Mouse (Mus musculus) MEL (cell line): ENCODE data around the gene Homer1. TPM values are rescaled to one million over a fixed set of nuclear protein-coding genes. Genes with fewer than 3 reads are reported as not detected.

Experiments
- DNase-seq: peaks from one replicate; pipeline ENCODE4 v3.0.0; 2011; ENCODE audit warnings: low read depth, low spot score
- H3K27ac ChIP-seq: 2 replicates; pipeline ENCODE4 v1.5.1; 2012; ENCODE audit warnings: low read depth, mild to moderate bottlenecking, control low read depth, low read length, moderate library complexity; ENCODE audit not compliant: control insufficient read depth
- H3K27me3 ChIP-seq, 2 experiments: fragments of 150-350 bp in 1 of 2; sonication (generic) in 1 of 2; 2 replicates each; pipeline ENCODE4 v1.6.1; 2012; ENCODE audit warnings: low read length in 2 of 2, mild to moderate bottlenecking in 2 of 2, improper control_type of control experiment in 1 of 2, moderate library complexity in 1 of 2; ENCODE audit not compliant: insufficient read depth in 2 of 2, control insufficient read depth in 1 of 2
- H3K36me3 ChIP-seq, 2 experiments: 2 replicates each; pipeline ENCODE4 v1.6.1; 2012 to 2014; ENCODE audit warnings: low read length in 2 of 2, improper control_type of control experiment in 1 of 2, inconsistent platforms in 1 of 2, mild to moderate bottlenecking in 1 of 2; ENCODE audit not compliant: insufficient read depth in 2 of 2, control insufficient read depth in 1 of 2
- H3K4me1 ChIP-seq, 2 experiments: fragments of 150-350 bp in 1 of 2; sonication (generic) in 1 of 2; 2 replicates each; pipeline ENCODE4 v1.6.1; 2012; ENCODE audit warnings: low read length in 2 of 2, improper control_type of control experiment in 1 of 2, mild to moderate bottlenecking in 1 of 2; ENCODE audit not compliant: insufficient read depth in 2 of 2, control insufficient read depth in 1 of 2
- H3K4me3 ChIP-seq, 2 experiments: fragments of 150-350 bp in 1 of 2; sonication (generic) in 1 of 2; 2 replicates each; pipeline ENCODE4 v1.5.1; 2012; ENCODE audit warnings: low read depth in 2 of 2, low read length in 2 of 2, mild to moderate bottlenecking in 2 of 2, moderate library complexity in 2 of 2, control low read depth in 1 of 2, improper control_type of control experiment in 1 of 2; ENCODE audit not compliant: control insufficient read depth in 1 of 2, insufficient read depth in 1 of 2
- H3K79me2 ChIP-seq: 2 replicates; pipeline ENCODE4 v1.6.1; 2012; ENCODE audit warnings: mild to moderate bottlenecking, low read length, moderate library complexity; ENCODE audit not compliant: control insufficient read depth, poor library complexity, insufficient read depth
- H3K9ac ChIP-seq: 2 replicates; pipeline ENCODE4 v1.6.1; 2012; ENCODE audit warnings: low read depth, mild to moderate bottlenecking, control low read depth, low read length, moderate library complexity; ENCODE audit not compliant: control insufficient read depth, poor library complexity, severe bottlenecking
- H3K9me3 ChIP-seq: fragments of 150-350 bp; sonication (generic); replicated peaks from 2 replicates; pipeline ENCODE4 v1.6.1; 2012; ENCODE audit warnings: mild to moderate bottlenecking, low read length, improper control_type of control experiment, moderate library complexity; ENCODE audit not compliant: insufficient read depth
- BHLHE40 ChIP-seq: IDR thresholded peaks from 2 replicates; pipeline ENCODE4 v1.6.1; 2012; ENCODE audit warnings: low read depth, mild to moderate bottlenecking, inconsistent platforms, low read length, improper control_type of control experiment, borderline replicate concordance
- CHD1 ChIP-seq: IDR thresholded peaks from 2 replicates; pipeline ENCODE4 v1.6.1; 2012; ENCODE audit warnings: low read depth, mild to moderate bottlenecking, inconsistent platforms, low read length, improper control_type of control experiment
- CHD2 ChIP-seq: IDR thresholded peaks from 2 replicates; pipeline ENCODE4 v1.6.1; 2011; ENCODE audit warnings: low read length, improper control_type of control experiment
- CTCF ChIP-seq, 3 experiments: IDR thresholded peaks in 2 of 3; conservative IDR thresholded peaks in 1 of 3; 2 replicates each; pipeline ENCODE4 v1.5.1; 2011 to 2012; ENCODE audit warnings: low read length in 3 of 3, low read depth in 2 of 3, mild to moderate bottlenecking in 2 of 3, improper control_type of control experiment in 1 of 3, inconsistent platforms in 1 of 3, mixed read lengths in 1 of 3, moderate library complexity in 1 of 3; ENCODE audit not compliant: control insufficient read depth in 1 of 3, insufficient read depth in 1 of 3, poor library complexity in 1 of 3, severe bottlenecking in 1 of 3
- E2F4 ChIP-seq: IDR thresholded peaks from 2 replicates; pipeline ENCODE4 v1.6.1; 2011; ENCODE audit warnings: low read depth, low read length, improper control_type of control experiment, borderline replicate concordance
- ELF1 ChIP-seq: IDR thresholded peaks from 2 replicates; pipeline ENCODE4 v1.6.1; 2014; ENCODE audit warnings: low read depth, mild to moderate bottlenecking, inconsistent platforms, low read length, improper control_type of control experiment, moderate library complexity
- EP300 ChIP-seq, 2 experiments: IDR thresholded peaks; 2 replicates each; pipeline ENCODE4 v1.6.1; 2011; ENCODE audit warnings: improper control_type of control experiment in 2 of 2, low read length in 2 of 2, low read depth in 1 of 2, mild to moderate bottlenecking in 1 of 2
- GABPA ChIP-seq: IDR thresholded peaks from 2 replicates; pipeline ENCODE4 v1.6.1; 2012; ENCODE audit warnings: low read depth, mild to moderate bottlenecking, inconsistent platforms, low read length, improper control_type of control experiment, moderate library complexity
- GATA1 ChIP-seq: IDR thresholded peaks from 2 replicates; pipeline ENCODE4 v1.6.1; 2011; ENCODE audit warnings: low read depth, low read length, improper control_type of control experiment
- HCFC1 ChIP-seq: IDR thresholded peaks from 2 replicates; pipeline ENCODE4 v1.6.1; 2012; ENCODE audit warnings: low read depth, mild to moderate bottlenecking, inconsistent platforms, low read length, improper control_type of control experiment, moderate library complexity
- JUND ChIP-seq: IDR thresholded peaks from 2 replicates; pipeline ENCODE4 v1.6.1; 2011; ENCODE audit warnings: low read depth, mild to moderate bottlenecking, improper control_type of control experiment, low read length
- KAT2A ChIP-seq: conservative IDR thresholded peaks from 2 replicates; pipeline ENCODE4 v1.6.1; 2012; ENCODE audit warnings: low read depth, low read length, improper control_type of control experiment, inconsistent platforms
- MAFK ChIP-seq: IDR thresholded peaks from 2 replicates; pipeline ENCODE4 v1.6.1; 2011; ENCODE audit warnings: low read depth, mild to moderate bottlenecking, low read length, improper control_type of control experiment, borderline replicate concordance
- MAX ChIP-seq: IDR thresholded peaks from 2 replicates; pipeline ENCODE4 v1.6.1; 2011; ENCODE audit warnings: low read length, improper control_type of control experiment
- MAZ ChIP-seq: IDR thresholded peaks from 2 replicates; pipeline ENCODE4 v1.6.1; 2012; ENCODE audit warnings: low read depth, mild to moderate bottlenecking, inconsistent platforms, low read length, improper control_type of control experiment
- MEF2A ChIP-seq: IDR thresholded peaks from 2 replicates; pipeline ENCODE4 v1.6.1; 2014; ENCODE audit warnings: low read depth, mild to moderate bottlenecking, inconsistent platforms, low read length, improper control_type of control experiment; ENCODE audit not compliant: poor library complexity, insufficient replicate concordance, severe bottlenecking; ENCODE audit errors: extremely low read depth
- MXI1 ChIP-seq: IDR thresholded peaks from 2 replicates; pipeline ENCODE4 v1.6.1; 2011; ENCODE audit warnings: mild to moderate bottlenecking, low read depth, low read length, improper control_type of control experiment
- MYB ChIP-seq: IDR thresholded peaks from 2 replicates; pipeline ENCODE4 v1.6.1; 2011; ENCODE audit warnings: mild to moderate bottlenecking, low read depth, low read length, improper control_type of control experiment
- MYC ChIP-seq: IDR thresholded peaks from 2 replicates; pipeline ENCODE4 v1.6.1; 2011; ENCODE audit warnings: low read depth, mild to moderate bottlenecking, low read length, improper control_type of control experiment, moderate library complexity
- NELFE ChIP-seq: IDR thresholded peaks from 2 replicates; pipeline ENCODE4 v1.6.1; 2011; ENCODE audit warnings: low read depth, low read length, improper control_type of control experiment
- NRF1 ChIP-seq: IDR thresholded peaks from 2 replicates; pipeline ENCODE4 v1.6.1; 2014; ENCODE audit warnings: low read depth, mild to moderate bottlenecking, inconsistent platforms, low read length, improper control_type of control experiment, moderate library complexity; ENCODE audit not compliant: poor library complexity, insufficient read depth, severe bottlenecking
- POLR2A ChIP-seq, 2 experiments: IDR thresholded peaks; 2 replicates each; pipeline ENCODE4 v1.6.1; 2011 to 2012; ENCODE audit warnings: low read length in 2 of 2, mild to moderate bottlenecking in 2 of 2, control low read depth in 1 of 2, improper control_type of control experiment in 1 of 2, low read depth in 1 of 2, moderate library complexity in 1 of 2; ENCODE audit not compliant: control insufficient read depth in 1 of 2, insufficient read depth in 1 of 2, poor library complexity in 1 of 2
- POLR2AphosphoS5 ChIP-seq: IDR thresholded peaks from 2 replicates; pipeline ENCODE4 v1.6.1; 2012; ENCODE audit warnings: low read depth, borderline replicate concordance, mild to moderate bottlenecking, inconsistent platforms, low read length, moderate library complexity, mixed read lengths
- RAD21 ChIP-seq: IDR thresholded peaks from 2 replicates; pipeline ENCODE4 v1.6.1; 2011; ENCODE audit warnings: mild to moderate bottlenecking, low read depth, low read length, improper control_type of control experiment
- RCOR1 ChIP-seq: IDR thresholded peaks from 2 replicates; pipeline ENCODE4 v1.6.1; 2012; ENCODE audit warnings: low read depth, mild to moderate bottlenecking, inconsistent platforms, low read length, improper control_type of control experiment
- SIN3A ChIP-seq: IDR thresholded peaks from 2 replicates; pipeline ENCODE4 v1.6.1; 2012; ENCODE audit warnings: low read length, improper control_type of control experiment, inconsistent platforms
- SMC3 ChIP-seq: IDR thresholded peaks from 2 replicates; pipeline ENCODE4 v1.6.1; 2011; ENCODE audit warnings: low read depth, low read length, improper control_type of control experiment
- TAL1 ChIP-seq: IDR thresholded peaks from 2 replicates; pipeline ENCODE4 v1.6.1; 2012; ENCODE audit warnings: mild to moderate bottlenecking, inconsistent platforms, low read length, moderate library complexity, mixed read lengths
- TBP ChIP-seq: IDR thresholded peaks from 2 replicates; pipeline ENCODE4 v1.8.0; 2011; ENCODE audit warnings: low read depth, low read length, improper control_type of control experiment
- TCF12 ChIP-seq: IDR thresholded peaks from 2 replicates; pipeline ENCODE4 v1.6.1; 2014; ENCODE audit warnings: low read depth, mild to moderate bottlenecking, inconsistent platforms, low read length, improper control_type of control experiment, moderate library complexity
- UBTF ChIP-seq: IDR thresholded peaks from 2 replicates; pipeline ENCODE4 v1.6.1; 2012; ENCODE audit warnings: low read depth, mild to moderate bottlenecking, inconsistent platforms, low read length, improper control_type of control experiment, moderate library complexity, borderline replicate concordance; ENCODE audit not compliant: insufficient read depth
- USF1 ChIP-seq: IDR thresholded peaks from 2 replicates; pipeline ENCODE4 v1.6.1; 2014; ENCODE audit warnings: low read depth, mild to moderate bottlenecking, inconsistent platforms, low read length, improper control_type of control experiment, moderate library complexity
- USF2 ChIP-seq, 2 experiments: IDR thresholded peaks; 2 replicates each; pipeline ENCODE4 v1.6.1; 2011 to 2012; ENCODE audit warnings: improper control_type of control experiment in 2 of 2, low read length in 2 of 2, borderline replicate concordance in 1 of 2, inconsistent platforms in 1 of 2, low read depth in 1 of 2, mild to moderate bottlenecking in 1 of 2; ENCODE audit not compliant: insufficient read depth in 1 of 2
- ZMIZ1 ChIP-seq: IDR thresholded peaks from 2 replicates; pipeline ENCODE4 v1.6.1; 2012; ENCODE audit warnings: low read depth, mild to moderate bottlenecking, inconsistent platforms, low read length, improper control_type of control experiment, moderate library complexity
- ZNF384 ChIP-seq: IDR thresholded peaks from 2 replicates; pipeline ENCODE4 v1.6.1; 2012; ENCODE audit warnings: low read depth, mild to moderate bottlenecking, inconsistent platforms, low read length, improper control_type of control experiment
- polyA plus RNA-seq, 2 experiments: library from polyadenylated mRNA; stranded (reverse) in 1 of 2; unstranded in 1 of 2; fragments of >175 nt in 1 of 2; fragments of >200 nt in 1 of 2; gene quantifications; 2 replicates each; pipeline versions ENCODE4 v1.2.1 to v1.2.4; 2012; ENCODE audit warnings: low replicate concordance in 2 of 2, low read depth in 1 of 2; ENCODE audit not compliant: insufficient read length in 2 of 2, insufficient read depth in 1 of 2, missing spikeins in 1 of 2
- total RNA-seq: library from RNA; depleted of rRNA; stranded (reverse); fragments of 300-350 nt; gene quantifications from 2 replicates; pipeline ENCODE4 v1.2.3, GENCODE M21; 2012

Homer1 gene
- total and polyA plus RNA-seq, 3 experiments: 19.5 to 20.6 TPM; not detected in 1

- Histone ChIP-seq H3K36me3 (peaks cover 0 to 28% of the 10 kb centered on the region in 2 experiments; a peak in 2 of 4 replicates), H3K9ac (peak overlapping the region; percentile 97), H3K79me2 (peaks cover 37% of the 10 kb centered on the region), H3K27me3 (no peaks in the 10 kb centered on the region), H3K27ac (peak overlapping the region; percentile 83), H3K4me1 (peaks cover 14 to 16% of the 10 kb centered on the region in 2 experiments), H3K4me3 (peak overlapping the region; percentile 86 to 95), H3K9me3 (no peaks in the 10 kb centered on the region)
- DNase-seq: peak; percentile 98
- TF ChIP-seq SIN3A (peak; percentile 97), SMC3 (no peak), RAD21 (no peak), NELFE (peak; percentile 81), CTCF (IDR thresholded peaks at IDR 0.05 in 2 of 3, conservative IDR thresholded peaks at IDR 0.05 in 1 of 3; ENCODE audit: control insufficient read depth in 1 of 3, insufficient read depth in 1 of 3, low read depth in 2 of 3, low read length in 3 of 3, poor library complexity in 1 of 3, severe bottlenecking in 1 of 3) (no peak), MAZ (peak; percentile 70; the same call in 1 of the 2 replicates), MAX (peak; percentile 78), ELF1 (peak; percentile 85), TAL1 (no peak), MXI1 (peak; percentile 94), MAFK (peak; percentile 43; the same call in 1 of the 2 replicates), KAT2A (peak; percentile 55; the same call in 1 of the 2 replicates), UBTF (peak; percentile 80; the same call in 1 of the 2 replicates), JUND (0 out of 2 replicates have a peak, but pooled peaks have one; percentile 1), ZMIZ1 (peak; percentile 34; the same call in 1 of the 2 replicates), POLR2AphosphoS5 (no peak), POLR2A (IDR thresholded peaks at IDR 0.05; ENCODE audit: control insufficient read depth in 1 of 2, insufficient read depth in 1 of 2, low read depth in 1 of 2, low read length in 2 of 2, poor library complexity in 1 of 2) (peak in 1 of 2 experiments; percentile 79; a peak in 3 of 4 replicates), MYC (no peak), NRF1 (0 out of 2 replicates have a peak, but pooled peaks have one; percentile 5), CHD2 (no peak), EP300 (IDR thresholded peaks at IDR 0.05; ENCODE audit: low read depth in 1 of 2, low read length in 2 of 2) (peak in 1 of 2 experiments; percentile 41; a peak in 1 of 4 replicates), GATA1 (no peak), USF2 (IDR thresholded peaks at IDR 0.05; ENCODE audit: borderline replicate concordance in 1 of 2, insufficient read depth in 1 of 2, low read depth in 1 of 2, low read length in 2 of 2) (no peak), HCFC1 (peak; percentile 80), MYB (no peak), TCF12 (peak; percentile 65), MEF2A (no peak), ZNF384 (0 out of 2 replicates have a peak, but pooled peaks have one; percentile 2), TBP (peak; percentile 85), E2F4 (no peak), BHLHE40 (peak; percentile 45; the same call in 1 of the 2 replicates), GABPA (peak; percentile 91), RCOR1 (peak; percentile 12), CHD1 (no peak), USF1 (peak; percentile 85)
Measured at GRCm38 (mm10) chr13:93303563-93304250, 4.3 kb downstream of the Homer1 start.
